Mouse (Mus musculus) embryonic facial prominence, embryonic 14.5 days (tissue): Measurements from ENCODE around the gene Col8a1. TPM values are rescaled to one million over a fixed set of nuclear protein-coding genes. Genes with fewer than 3 reads are reported as not detected.

Experiments
- ATAC-seq: fragments of 200-750 bp; cut with Nextera tagmentation; 2 replicates; pipeline ENCODE4 v1.8.0; 2017; ENCODE audit warnings: low read depth, moderate number of reproducible peaks, moderate TSS enrichment
- DNase-seq: peaks from one replicate; pipeline ENCODE4 v3.0.0-alpha.2; 2015; ENCODE audit warnings: low spot score
- H3K27ac ChIP-seq: fragments of 300-500 bp; sonication (generic); replicated peaks from 2 replicates; pipeline ENCODE4 v1.5.1; 2014; ENCODE audit warnings: low read depth, mild to moderate bottlenecking, low read length, moderate library complexity
- H3K27me3 ChIP-seq: fragments of 300-500 bp; sonication (generic); replicated peaks from 2 replicates; pipeline ENCODE4 v1.6.1; 2014; ENCODE audit warnings: low read length; ENCODE audit not compliant: control insufficient read depth, insufficient read depth
- H3K36me3 ChIP-seq: fragments of 300-500 bp; sonication (generic); 2 replicates; pipeline ENCODE4 v1.6.1; 2014; ENCODE audit warnings: low read length, mixed read lengths; ENCODE audit not compliant: control insufficient read depth, insufficient read depth
- H3K4me1 ChIP-seq: fragments of 300-500 bp; sonication (generic); 2 replicates; pipeline ENCODE4 v1.6.1; 2014; ENCODE audit warnings: antibody characterized with exemption, low read length; ENCODE audit not compliant: control insufficient read depth, insufficient read depth
- H3K4me2 ChIP-seq: fragments of 300-500 bp; sonication (generic); 2 replicates; pipeline ENCODE4 v1.6.1; 2014; ENCODE audit warnings: low read depth, mild to moderate bottlenecking, low read length, moderate library complexity, mixed read lengths
- H3K4me3 ChIP-seq: fragments of 300-500 bp; sonication (generic); 2 replicates; pipeline ENCODE4 v1.5.1; 2014; ENCODE audit warnings: low read depth, mild to moderate bottlenecking, low read length
- H3K9ac ChIP-seq: fragments of 300-500 bp; sonication (generic); 2 replicates; pipeline ENCODE4 v1.6.1; 2014; ENCODE audit warnings: low read depth, mild to moderate bottlenecking, low read length, moderate library complexity, mixed read lengths
- H3K9me3 ChIP-seq: fragments of 300-500 bp; sonication (generic); 2 replicates; pipeline ENCODE4 v1.6.1; 2016; ENCODE audit warnings: low read length; ENCODE audit not compliant: control insufficient read depth
- WGBS: fragments of 180-500 bp; shearing (Covaris S2); extraction: QIAGEN DNeasy Blood & Tissue Kit; methylation state at CpG from one replicate; pipeline ENCODE4 v1.1.7; 2014; 5-methylcytosine and 5-hydroxymethylcytosine counted together
- polyA plus RNA-seq: library from polyadenylated mRNA; unstranded; fragments of >200 nt; fragmentation: Nextera tagmentation; extraction: Ambion mirVana; gene quantifications from 2 replicates; pipeline ENCODE4 v1.2.1, GENCODE M21; 2014

Gene Col8a1
- polyA plus RNA-seq, 1 experiment from 2014 or later: 45.0 TPM

- WGBS: 80% methylated on average over 4 of the region's 4 CpGs
- ATAC-seq: no peak
- no peak overlapping the region for H3K27ac ChIP-seq
- H3K4me2 ChIP-seq: no peak overlapping the region
- no peaks in the 10 kb centered on the region for H3K4me1 ChIP-seq
- no peaks in the 10 kb centered on the region for H3K9me3 ChIP-seq
- H3K9ac ChIP-seq: no peak overlapping the region
- no peaks in the 10 kb centered on the region for H3K27me3 ChIP-seq
- H3K36me3 ChIP-seq: no peaks in the 10 kb centered on the region
- no peak overlapping the region for H3K4me3 ChIP-seq
- no peak for DNase-seq
These were observed 157.1 kb downstream of the Col8a1 start for GRCm38 (mm10) chr16:57597295-57597957.

- no peaks in the 10 kb centered on the region for H3K9me3 ChIP-seq
- DNase-seq (peak; percentile 80), ATAC-seq (no peak)
- no peaks in the 10 kb centered on the region for H3K36me3 ChIP-seq
- H3K27ac ChIP-seq: peak overlapping the region; percentile 21; the same call in 1 of the 2 replicates
- H3K9ac ChIP-seq: no peak overlapping the region
- no peak overlapping the region for H3K4me3 ChIP-seq
- H3K4me2 ChIP-seq: no peak overlapping the region
- no peaks in the 10 kb centered on the region for H3K4me1 ChIP-seq
- no peaks in the 10 kb centered on the region for H3K27me3 ChIP-seq
- WGBS: 34% methylated on average over 7 of the region's 7 CpGs
These were observed 160.9 kb downstream of the Col8a1 start for GRCm38 (mm10) chr16:57593422-57594157.

- ATAC-seq: no peak
- no peak overlapping the region for H3K27ac ChIP-seq
- H3K9me3 ChIP-seq: no peaks in the 10 kb centered on the region
- 36% methylated on average over 3 of the region's 3 CpGs for WGBS
- no peak overlapping the region for H3K9ac ChIP-seq
- H3K36me3 ChIP-seq: no peaks in the 10 kb centered on the region
- H3K4me3 ChIP-seq: no peak overlapping the region
- H3K4me2 ChIP-seq: no peak overlapping the region
- no peak for DNase-seq
- H3K27me3 ChIP-seq: no peaks in the 10 kb centered on the region
- peaks cover 2% of the 10 kb centered on the region; the same call in 1 of the 2 replicates for H3K4me1 ChIP-seq
These were observed 169.3 kb downstream of the Col8a1 start for GRCm38 (mm10) chr16:57585201-57585600.

- 71% methylated on average over 2 of the region's 2 CpGs for WGBS
- Histone ChIP-seq H3K27me3 (no peaks in the 10 kb centered on the region), H3K27ac (no peak overlapping the region), H3K36me3 (no peaks in the 10 kb centered on the region), H3K9me3 (no peaks in the 10 kb centered on the region), H3K4me1 (peaks cover 2% of the 10 kb centered on the region; the same call in 1 of the 2 replicates), H3K4me3 (no peak overlapping the region), H3K4me2 (no peak overlapping the region), H3K9ac (no peak overlapping the region)
- ATAC-seq (no peak), DNase-seq (peak; percentile 27)
These were observed 172.5 kb downstream of the Col8a1 start for GRCm38 (mm10) chr16:57582008-57582407.

GRCm38 (mm10) chr16:57580041-57580440 is 174.5 kb downstream of the Col8a1 start:
- H3K27me3 ChIP-seq: no peaks in the 10 kb centered on the region
- H3K9ac ChIP-seq: no peak overlapping the region
- 66% methylated on average over 7 of the region's 7 CpGs for WGBS
- no peaks in the 10 kb centered on the region for H3K36me3 ChIP-seq
- H3K4me1 ChIP-seq: peaks cover 2% of the 10 kb centered on the region; the same call in 1 of the 2 replicates
- DNase-seq (no peak), ATAC-seq (no peak)
- H3K4me2 ChIP-seq: no peak overlapping the region
- no peak overlapping the region for H3K4me3 ChIP-seq
- H3K27ac ChIP-seq: no peak overlapping the region
- H3K9me3 ChIP-seq: no peaks in the 10 kb centered on the region

GRCm38 (mm10) chr16:57577519-57577918 is 177.0 kb downstream of the Col8a1 start:
- Histone ChIP-seq H3K4me3 (no peak overlapping the region), H3K4me2 (no peak overlapping the region), H3K4me1 (no peaks in the 10 kb centered on the region), H3K9ac (no peak overlapping the region), H3K9me3 (no peaks in the 10 kb centered on the region), H3K27ac (no peak overlapping the region), H3K27me3 (no peaks in the 10 kb centered on the region), H3K36me3 (0 out of 2 replicates have a peak, but pooled peaks cover 3% of the 10 kb centered on the region)
- DNase-seq (no peak), ATAC-seq (no peak)
- 94% methylated on average over 1 of the region's 1 CpGs for WGBS

- no peaks in the 10 kb centered on the region for H3K27me3 ChIP-seq
- no peak for ATAC-seq
- 90% methylated on average over 1 of the region's 1 CpGs for WGBS
These were observed 178.7 kb downstream of the Col8a1 start for GRCm38 (mm10) chr16:57575764-57576388.

More at GRCm38 (mm10) chr16:57575764-57576388, 178.7 kb downstream of the Col8a1 start:
- Histone ChIP-seq H3K36me3 (peaks cover 19% of the 10 kb centered on the region), H3K4me1 (no peaks in the 10 kb centered on the region), H3K4me3 (no peak overlapping the region), H3K4me2 (no peak overlapping the region), H3K9me3 (no peaks in the 10 kb centered on the region), H3K27ac (no peak overlapping the region), H3K9ac (no peak overlapping the region)
- DNase-seq: no peak
